Mouse (Mus musculus) lung, adult 18-20 months (tissue): ENCODE measurements around the gene Fgd6.
A peak's percentile ranks its signal among the peaks of the same experiment; 100 is the strongest.

Experiments used
- DNase-seq, 2 experiments: peaks; one replicate each; pipeline ENCODE4 v3.0.0; 2022; ENCODE audit warnings: mixed read lengths in 2 of 2

The Fgd6 gene

DNA sequence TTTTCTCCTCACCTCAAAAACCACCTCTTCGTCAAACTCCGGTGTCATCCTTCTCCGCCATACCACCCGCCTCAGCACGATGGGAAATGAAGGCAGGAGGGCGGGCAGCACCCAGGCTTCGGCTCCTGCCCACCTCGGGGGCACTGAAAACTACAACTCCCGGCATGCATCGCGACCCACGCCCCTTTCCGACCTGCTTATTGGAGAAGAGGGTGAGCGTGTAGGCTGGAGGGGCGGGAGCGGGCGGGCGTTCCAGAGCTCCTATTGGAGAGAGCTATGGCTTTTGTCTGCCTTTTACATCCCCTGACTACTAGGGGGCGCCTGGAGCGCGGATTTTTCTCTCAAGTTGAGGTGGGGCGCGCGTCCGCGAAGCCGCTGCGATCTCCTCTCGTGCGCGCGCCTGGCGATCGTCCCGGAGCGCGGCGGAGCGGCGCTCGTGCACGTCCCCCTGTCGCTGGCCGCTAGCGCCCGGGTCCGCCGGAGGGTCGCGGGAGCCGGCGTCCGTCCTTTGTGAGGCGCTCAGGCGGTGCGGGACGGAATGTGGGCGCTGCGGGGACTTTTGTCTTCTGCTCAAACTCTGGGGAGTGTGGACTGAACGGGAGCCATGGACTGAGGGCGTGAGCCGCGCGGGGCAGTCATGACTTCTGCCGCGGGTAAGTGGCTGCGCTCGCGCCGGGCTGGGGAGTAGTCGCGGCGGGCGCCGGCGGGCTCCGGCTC, at the start of gene Fgd6, which contains the start of gene Vezt:
Gene Fgd6 (plus strand): TSS at position 344 of the 717 bp plus-strand sequence.
Gene Vezt (minus strand): TSS at position 160 of the 717 bp plus-strand sequence.
- DNase-seq, result peak; percentile 99 to 100

DNA sequence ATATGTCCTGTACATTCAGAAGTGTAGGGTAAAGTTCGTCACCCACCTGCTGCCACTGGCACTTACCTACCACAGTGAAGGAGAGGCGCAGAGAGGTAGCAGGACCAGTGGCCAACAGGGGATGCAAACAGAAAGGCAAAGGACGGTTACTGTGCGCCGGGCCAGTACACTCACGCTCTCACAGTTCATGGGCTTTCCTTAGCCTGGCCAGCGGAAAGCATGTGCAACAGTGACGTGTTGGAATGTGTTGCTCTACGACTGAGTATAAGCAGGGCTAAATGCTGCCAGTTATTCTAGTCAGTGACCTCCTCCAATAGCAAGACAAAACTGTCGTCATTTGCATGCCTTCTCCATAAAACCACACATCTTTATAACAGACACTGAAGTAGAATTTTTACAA, 41.7 kb upstream of the Fgd6 start:
- DNase-seq, result no peak

DNA sequence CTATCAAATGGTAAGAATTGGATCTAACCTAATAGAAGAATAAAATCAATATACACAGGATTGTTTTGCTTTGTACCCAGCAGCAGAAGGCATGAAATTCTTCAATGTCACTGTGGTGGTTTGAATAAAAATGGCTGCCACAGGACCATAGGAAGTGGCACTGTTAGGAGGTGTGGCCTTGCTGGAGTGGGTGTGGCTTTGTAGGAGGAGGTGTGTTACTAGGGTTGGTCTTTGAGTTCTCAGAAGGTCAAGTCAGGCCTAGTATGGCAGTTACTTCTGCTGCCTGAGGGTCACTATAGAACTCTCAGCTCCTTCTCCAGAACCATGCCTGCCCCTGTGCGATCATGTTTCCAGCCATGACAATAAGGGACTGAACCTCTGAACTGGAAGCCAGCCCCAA, 40.7 kb upstream of the Fgd6 start:
- no peak for DNase-seq

DNA sequence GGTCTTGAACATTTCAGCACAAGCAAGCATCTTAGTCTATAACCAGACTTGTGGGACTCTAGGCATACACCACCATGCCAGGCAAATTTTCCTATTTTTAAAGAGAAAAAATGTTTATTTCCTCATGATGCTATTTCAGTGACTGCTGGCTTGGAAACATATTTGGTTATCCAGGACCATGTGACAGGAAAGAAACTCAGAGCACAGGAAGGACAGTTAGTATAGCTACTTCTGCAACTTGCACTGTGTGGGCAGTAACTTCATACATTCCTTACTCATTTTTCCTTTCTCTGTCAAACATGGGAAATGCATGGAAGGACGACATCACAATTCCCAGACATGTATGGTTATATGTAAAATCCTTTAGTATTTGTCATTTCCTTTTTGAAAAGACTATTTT, 36.4 kb upstream of the Fgd6 start:
- DNase-seq, result no peak

DNA sequence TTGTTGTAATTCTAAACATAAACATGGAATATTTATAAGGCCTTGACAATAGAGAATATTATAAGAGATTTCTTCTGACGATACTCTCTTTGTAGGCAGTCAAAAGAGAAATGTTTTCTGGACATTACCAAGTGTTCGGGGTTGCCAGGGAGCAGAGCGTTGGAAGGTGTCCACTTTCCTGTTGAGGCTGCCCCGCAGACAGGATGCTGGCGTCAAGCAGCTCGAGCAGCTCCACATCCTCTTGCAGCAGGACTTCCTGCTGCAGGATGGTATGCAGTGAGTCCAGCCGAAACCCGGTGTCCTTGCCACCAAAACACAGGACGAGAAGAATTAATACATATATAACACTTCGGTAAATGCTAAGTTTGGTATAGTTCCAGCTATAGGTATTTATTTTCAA, 35.6 kb upstream of the Fgd6 start:
- DNase-seq, result peak; percentile 11 to 33

DNA sequence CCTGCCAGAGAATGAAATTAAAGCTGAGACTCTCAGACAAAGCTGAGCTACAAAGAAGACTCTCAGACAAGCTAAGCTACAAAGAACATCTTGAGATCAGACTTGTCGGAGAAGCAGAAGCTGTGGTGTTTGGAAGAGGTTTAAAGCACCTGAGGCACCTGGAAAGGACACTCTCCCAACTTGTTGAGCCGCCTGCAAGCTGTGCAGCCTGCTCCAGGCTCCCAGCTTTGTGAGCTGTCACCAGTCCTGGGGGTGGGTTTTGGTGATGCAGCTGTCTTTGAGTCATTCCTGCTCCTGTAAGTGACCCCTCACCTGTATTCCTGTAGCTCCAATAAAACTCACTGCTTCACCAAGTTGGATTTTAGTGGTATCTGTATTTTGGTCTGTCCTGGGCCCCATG, 27.4 kb upstream of the Fgd6 start:
- DNase-seq, result no peak

DNA sequence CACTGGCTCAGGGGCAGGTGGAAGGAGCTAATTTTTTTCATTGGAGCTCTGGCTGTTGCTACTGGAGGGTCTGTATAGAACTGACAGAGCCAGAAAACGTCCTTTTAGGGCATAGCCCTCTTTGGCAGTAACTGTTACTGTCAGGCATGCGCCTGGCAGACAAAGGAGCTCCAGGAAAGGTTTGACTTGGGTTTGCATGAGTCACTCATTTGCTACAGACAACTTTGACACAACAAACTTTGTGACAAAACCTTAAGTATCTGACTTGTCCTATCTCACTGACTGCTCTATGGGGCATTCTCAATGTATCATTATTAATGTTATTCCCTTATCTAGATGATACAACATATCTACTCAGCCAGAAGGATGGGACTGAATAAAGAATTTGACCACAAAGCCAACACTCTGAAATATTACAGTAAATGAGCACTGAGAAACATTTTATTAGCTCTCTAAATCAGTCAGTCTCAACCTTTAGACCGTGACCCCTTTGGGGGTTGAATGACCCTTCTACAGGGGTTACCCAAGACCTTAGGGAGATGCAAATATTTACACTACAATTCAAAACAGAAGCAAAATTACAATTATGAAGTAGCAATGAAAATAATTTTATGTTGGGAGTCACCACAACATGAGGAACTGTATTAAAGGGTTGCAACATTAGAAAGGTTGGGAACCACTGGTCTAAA, 25.7 kb upstream of the Fgd6 start:
- DNase-seq, result no peak

DNA sequence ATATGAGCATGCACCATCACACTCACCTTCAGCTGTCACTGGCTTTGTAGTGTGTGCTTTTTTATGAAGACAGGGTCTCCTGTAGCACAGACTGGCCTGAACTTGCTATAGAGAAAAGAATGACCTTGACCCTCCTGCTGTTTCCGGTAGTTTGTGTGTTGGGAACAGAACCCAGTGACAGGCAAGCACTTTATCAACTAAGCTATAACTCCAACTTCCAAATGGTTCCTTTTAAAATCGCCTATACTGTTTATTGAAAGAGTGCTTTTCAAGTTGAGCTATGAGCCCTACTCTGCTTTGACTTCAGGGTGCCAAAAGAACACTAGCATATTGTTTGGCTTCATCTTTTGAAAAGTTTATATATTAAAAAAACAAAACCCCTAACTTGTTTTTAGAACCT, 24.8 kb upstream of the Fgd6 start:
- DNase-seq, result no peak

DNA sequence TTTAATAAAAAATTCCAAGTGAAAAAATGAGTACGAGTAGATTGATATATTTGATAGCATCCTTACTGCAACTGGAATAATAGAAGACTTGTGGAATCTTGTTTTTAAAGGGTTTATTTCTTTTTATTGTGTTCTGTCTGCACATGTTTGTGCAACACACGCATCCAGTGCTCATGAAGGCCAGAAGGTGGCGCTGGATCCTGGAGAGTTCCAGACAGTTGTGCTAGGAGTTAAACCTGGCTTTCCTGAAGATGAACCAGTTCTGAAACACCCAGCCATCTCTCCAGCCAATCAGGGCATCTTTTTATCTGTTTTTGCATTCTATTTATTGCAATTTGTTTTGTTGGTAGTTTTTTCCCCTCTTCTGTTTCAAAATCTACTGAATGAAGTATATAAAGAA, 22.6 kb upstream of the Fgd6 start:
- peak; percentile 54 to 58 for DNase-seq

DNA sequence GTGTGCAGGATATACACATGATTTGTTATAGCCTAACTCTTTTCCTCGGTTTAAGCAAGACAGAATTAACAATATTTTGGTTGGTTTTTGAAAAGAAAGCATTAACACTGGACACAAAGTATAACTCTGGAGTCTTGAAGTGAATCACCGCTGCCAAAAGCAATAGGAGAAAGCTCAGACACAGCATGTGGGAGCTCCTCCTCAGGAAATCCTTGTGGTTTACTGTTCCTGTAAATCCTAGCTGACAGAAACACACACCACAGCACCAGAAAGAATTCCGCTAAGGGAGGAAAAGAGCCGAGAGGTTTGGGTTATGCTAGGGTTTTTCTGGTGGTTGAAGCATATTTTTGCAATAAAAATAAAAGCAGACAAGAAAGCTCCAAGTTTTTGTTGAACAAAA, 21.6 kb upstream of the Fgd6 start:
- no peak for DNase-seq

DNA sequence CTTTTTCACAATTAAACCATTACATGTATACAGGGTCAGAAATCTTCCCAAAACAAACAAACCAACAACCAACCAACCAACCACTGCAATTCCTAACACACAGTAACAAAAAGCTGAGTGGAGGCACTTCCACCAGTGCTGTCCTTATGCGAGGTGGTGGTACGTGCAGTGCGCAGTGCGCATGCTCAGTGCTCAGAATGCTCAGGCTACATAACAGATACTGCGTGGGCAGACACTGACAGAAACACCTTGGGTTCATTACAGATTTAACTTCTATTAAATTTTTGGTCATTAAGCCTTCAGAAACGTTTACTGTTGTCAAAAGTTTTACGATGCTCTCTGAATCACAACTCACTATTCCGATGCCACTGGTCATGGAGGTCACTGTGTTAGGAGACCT, 18.3 kb upstream of the Fgd6 start:
- DNase-seq, result no peak

DNA sequence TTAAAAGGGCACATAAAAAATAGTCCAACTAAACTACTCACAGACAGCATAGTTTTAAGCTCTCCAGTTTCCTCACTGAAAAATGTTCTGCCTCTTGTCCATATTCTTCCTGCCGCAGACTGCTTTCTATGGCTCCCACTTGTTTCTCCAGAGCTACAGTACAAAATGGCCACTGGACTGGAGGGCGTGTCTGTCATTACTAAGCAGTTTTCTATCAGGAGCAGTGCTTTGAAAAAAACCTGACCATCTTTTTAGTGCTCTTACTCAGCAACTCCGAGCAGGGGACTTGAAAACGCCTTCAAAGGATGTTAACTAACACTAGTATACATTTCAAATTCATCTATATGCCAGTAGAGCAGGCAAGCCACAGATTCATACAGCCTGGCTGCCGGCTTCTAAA, 15.2 kb upstream of the Fgd6 start:
- no peak for DNase-seq

DNA sequence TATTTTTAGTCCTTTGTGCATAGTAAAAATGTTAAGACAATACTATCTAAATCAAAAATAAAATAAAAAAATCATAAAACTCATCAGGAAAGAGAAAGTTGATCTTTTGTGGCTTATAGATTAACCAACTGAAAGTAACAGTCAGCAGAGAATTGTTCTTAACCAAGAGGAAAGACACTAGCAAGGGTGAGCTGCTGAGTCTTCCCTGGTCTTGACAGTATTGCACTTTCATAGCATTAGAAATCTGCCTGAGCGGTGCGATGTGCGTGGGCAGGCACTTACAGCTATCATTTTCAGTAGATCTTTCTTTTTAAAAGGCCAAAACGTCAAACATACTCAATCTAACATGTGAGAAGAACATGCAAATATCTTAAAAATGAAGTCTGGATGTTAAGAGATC, 14.7 kb upstream of the Fgd6 start:
- no peak for DNase-seq

DNA sequence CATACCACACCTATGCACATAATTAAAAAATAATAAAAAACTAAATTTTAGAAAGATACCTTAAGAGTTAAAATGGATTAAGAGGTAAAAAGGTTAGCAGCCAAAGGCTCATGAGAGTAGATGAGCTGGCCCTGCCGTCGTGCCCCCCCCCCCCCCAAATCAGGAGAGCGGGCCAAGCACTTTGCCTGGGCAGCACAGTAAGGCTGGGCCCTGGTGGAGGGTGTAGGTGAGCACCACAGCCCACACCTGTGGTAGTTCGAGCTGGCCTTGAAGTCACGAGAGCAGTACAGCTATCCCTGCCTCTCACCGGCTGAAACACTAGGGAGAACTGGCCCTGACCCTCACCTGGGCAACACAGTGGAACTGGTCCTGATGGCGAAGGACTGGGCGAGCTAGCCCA, 10.7 kb upstream of the Fgd6 start:
- no peak for DNase-seq

DNA sequence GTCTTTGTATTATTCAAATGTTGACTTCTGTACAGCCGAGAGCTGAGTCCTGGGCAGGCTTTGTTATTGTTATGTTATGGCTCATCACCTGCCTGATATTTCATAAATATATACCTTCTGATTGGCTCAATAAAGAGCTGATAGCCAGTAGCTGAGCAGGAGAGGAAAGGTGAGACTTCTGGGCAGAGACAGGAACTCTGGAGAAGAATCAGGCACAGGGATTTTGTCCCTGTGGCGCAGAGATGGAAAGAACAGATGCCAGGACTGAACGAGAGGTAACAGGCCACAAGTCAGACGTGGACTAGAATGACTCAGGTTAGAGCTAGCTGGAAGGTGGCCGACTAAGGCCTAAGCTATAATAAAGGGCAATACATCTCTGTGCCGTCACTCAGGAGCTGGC, 7.3 kb upstream of the Fgd6 start:
- DNase-seq, result no peak

DNA sequence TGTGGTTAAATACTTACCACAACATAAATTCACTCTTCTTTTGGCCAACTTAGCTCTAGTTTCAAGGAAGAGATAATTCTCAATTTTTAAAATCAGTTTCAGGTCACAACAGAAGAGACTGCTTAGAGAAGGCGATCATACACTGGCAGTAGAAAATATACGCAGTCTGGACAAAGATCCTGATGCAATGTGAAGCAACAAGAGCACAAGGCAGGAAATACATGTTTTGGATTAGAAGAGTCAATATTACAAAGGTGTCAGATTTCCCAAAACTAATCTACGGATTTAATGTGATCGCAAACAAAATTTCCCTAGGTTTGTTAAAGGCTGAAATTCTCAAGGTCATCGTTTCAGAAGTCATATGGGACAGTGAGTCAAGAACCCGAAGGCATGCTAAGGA, 4.6 kb upstream of the Fgd6 start:
- DNase-seq, result no peak

DNA sequence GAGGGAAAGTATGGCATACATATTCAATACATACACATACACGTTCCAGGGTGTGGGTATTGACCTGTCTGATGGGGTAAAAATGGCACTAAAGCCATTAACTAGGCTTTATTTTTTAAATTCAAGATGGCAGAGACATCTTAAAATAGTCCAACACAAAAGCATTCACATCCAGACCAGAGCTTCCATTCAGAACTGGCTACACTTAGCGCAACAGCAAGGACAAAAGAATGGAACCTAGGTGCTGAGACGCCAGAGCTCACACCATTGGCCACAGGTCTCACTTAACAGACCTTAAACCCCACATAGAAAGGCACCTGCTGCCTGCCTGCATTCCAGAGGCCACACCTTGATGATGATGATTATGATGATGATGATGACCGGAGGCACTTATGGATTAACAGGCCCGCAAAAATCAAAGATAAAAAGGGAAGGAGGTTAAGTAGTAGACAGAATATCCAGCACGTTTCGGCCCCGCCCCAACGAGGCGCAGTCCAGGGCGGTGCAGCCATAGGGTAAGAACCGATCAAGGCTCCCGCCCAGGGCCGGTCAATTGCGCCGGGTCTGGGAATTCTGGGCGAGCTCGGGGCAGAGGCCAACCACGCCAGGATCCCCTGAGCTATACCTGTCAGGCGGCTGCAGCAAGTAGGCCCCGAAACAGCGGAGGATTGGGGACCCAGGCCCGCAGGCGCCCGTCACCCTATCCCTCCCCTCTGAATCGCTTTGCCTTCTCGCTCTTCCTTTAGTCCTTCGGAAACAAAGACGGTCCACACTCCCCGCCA, 734 bp upstream of the Fgd6 start:
- peak; percentile 67 to 70 for DNase-seq

DNA sequence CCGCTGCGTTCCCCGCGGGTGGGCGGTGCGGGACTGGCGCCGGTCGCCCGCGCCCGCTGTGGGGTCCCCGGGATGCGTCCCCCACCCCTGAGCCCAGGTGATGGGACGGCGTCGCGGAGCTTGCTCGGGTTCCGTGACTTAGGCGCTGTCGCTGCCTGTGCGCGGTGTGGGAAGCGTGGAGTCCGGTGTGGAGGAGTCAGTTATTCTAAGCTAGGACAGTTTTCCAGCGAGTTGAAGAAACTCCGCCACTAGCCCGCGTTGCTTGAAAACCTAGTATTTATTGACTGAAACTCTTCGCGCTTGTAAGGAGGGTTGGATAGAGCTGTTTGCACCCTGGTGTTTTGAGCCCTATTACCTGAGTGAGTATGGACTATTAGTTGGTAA, 566 bp downstream of the Fgd6 start:
- DNase-seq, result no peak

DNA sequence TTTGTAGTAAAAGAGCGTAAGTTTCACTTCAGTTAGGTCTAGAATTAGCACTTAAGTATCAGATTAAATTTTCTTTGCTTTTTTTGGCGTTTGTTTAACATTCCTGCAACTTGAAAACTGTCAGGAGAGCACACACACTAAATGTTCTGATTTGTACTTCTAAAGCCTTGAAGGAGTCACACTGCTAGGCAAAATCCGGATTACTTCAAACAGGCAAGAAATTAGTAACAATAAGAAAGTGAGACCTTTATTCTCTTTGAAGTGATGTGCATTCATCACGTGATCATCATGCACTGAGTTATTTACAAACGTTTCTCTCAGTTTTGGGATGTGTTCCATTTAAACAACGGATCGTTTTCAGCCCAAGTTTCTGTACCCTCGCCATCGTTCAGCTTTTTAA, 1.4 kb downstream of the Fgd6 start:
- no peak for DNase-seq

DNA sequence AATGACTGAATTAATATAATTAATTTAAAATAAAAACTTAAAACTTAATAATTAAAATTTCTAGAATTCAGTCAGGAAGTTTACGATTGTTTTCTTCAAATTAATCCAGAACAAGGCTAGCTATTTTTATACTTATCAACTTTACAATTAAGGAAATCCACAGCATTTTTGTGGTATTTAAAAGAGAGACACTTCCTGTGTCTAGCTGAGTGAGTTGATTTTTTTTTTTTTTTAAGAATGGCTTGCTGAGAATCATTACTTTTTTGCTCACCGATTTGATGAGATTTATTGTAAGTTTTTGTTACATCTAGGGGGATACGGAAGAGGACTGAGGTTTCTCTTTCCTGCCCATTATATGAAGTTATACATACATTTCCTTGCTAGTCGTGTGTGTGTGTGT, 1.8 kb downstream of the Fgd6 start:
- no peak for DNase-seq

DNA sequence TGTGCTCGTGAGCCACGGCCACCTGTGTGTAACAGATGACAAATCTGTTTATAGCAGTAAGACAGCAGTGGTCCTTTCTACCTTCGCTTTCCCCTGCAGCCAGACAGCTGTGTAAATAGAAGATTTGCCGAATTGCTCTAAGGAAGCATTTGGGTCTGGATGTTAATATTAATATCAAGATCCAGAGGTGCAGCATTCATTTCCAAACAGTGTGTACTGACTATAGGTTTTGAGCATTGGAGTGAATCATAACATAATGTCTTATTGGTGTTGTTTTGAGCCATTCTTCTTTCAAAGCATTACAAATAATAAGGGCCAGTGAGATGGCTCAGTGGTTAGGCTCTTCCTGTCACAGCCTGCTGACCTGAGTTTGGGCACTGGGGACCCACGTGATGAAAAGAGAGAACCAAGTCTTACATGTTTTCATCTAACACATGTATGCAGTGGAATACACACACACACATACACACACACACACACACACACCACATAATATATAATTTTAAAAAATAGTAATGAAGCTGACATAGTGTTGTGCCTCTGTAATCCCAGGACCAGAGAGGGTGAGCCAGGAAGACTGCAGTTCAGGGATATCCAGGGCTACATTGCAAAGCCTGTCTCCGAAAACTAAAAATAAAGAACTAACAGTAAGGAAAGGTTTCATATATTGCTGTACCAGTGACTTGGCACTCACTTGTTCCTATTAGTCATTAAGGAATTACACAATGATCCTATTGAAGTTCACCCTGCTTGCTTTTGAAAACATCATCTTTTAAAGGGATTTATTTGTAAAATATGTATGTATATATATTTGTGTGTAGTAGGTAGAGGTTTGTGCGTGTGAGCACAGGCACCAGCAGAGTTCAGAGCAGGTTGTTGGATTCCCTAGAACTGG, 2.8 kb downstream of the Fgd6 start:
- DNase-seq, result no peak

DNA sequence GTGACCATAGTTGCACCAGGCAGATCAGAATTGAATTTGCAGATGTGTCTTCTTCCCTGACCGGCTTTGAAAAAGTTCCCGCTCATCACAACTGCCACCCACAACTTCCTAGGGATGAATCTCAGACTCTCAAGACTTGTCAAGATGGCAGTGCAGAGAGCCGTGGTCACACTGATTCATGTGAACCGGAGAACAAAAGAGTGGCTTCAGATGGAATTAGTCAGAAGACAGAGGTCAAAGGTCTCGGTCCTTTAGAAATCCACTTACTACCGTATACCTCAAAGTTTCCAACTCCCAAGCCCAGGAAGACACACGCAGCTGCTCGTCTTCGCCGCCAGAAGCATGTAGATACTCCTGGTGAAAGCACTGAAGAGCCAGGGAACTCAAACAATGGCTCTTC, 8.1 kb downstream of the Fgd6 start:
- DNase-seq, result no peak

DNA sequence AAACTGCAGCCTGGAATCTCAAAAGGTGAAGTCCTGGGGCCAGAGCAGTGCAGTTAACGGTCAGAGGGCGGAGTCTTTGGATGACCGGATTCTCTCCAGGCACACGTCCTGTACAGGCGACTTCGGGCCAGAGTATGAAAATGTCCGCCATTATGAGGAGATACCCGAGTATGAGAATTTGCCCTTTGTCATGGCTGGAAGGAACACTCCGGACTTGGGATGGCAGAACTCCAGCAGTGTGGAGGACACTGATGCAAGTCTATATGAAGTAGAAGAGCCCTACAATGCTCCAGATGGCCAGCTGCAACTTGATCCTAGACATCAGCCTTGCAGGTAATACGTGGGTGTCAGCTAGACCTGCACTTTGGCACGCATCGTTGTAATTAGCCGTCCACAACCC, 9.5 kb downstream of the Fgd6 start:
- DNase-seq, result no peak
